Mouse (Mus musculus) embryonic fibroblast, embryonic 13.5 days (primary cell): ENCODE data around the gene Kcnip1.

Experiments
- CTCF ChIP-seq: IDR thresholded peaks from 2 replicates; pipeline ENCODE4 v1.5.1; 2011; ENCODE audit warnings: mild to moderate bottlenecking, control low read depth, low read length, moderate library complexity, borderline replicate concordance; ENCODE audit not compliant: insufficient read depth
- POLR2A ChIP-seq: IDR thresholded peaks from 2 replicates; pipeline ENCODE4 v1.6.1; 2011; ENCODE audit warnings: low read depth, mild to moderate bottlenecking, control low read depth, low read length, moderate library complexity

DNA sequence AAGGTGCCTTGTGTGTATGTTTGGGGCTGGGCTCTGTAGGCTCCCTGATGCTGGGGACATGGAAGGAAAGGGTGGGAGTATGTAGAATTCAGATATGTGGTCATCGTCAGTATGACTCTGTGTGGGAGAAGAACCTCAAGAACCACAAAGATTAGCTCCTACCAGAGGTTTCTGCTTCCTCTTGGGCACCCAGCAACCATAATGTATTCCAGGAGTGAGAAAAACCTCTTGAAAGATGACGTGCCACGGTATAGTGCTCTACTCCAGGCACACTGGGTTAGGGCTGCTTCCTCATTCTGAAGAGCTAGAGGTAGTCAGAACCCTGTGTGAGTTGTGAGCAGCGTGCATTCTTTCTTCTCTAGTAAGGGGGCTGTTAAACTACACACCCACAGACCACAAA is 25.2 kb downstream of the Kcnip1 start:
- TF ChIP-seq CTCF (no peak), POLR2A (no peak)
